Mouse (Mus musculus): Measurements from ENCODE around the gene Med7. TPM values are rescaled to one million over a fixed set of nuclear protein-coding genes. Genes with fewer than 3 reads are reported as not detected.
A peak's percentile ranks its signal among the peaks of the same experiment; 100 is the strongest.

Gene Med7
- polyA plus RNA-seq, 2 experiments: 26.9 to 55.8 TPM

- no peaks in the 10 kb centered on the region for H3K27me3 ChIP-seq (ENCODE audit: control insufficient read depth, insufficient read depth, low read length)
- no peaks in the 10 kb centered on the region for H3K36me3 ChIP-seq (replicated peaks; ENCODE audit: control insufficient read depth, insufficient read depth, low read depth)
- TF ChIP-seq EP300 (IDR thresholded peaks at IDR 0.05; ENCODE audit: low read depth): no peak
- DNase-seq (ENCODE audit: low read depth in 3 of 3, low spot score in 3 of 3) (no peak), ATAC-seq (ENCODE audit: insufficient read depth) (no peak)
- H3K27ac ChIP-seq: no peak overlapping the region
- H3K4me1 ChIP-seq (replicated peaks; ENCODE audit: control insufficient read depth in 2 of 2, insufficient read depth in 2 of 2, low read length in 1 of 2): no peaks in the 10 kb centered on the region
- 16% methylated on average over 7 of the region's 7 CpGs for WGBS (ENCODE audit: insufficient replicate concordance)
- no peak overlapping the region for H3K9ac ChIP-seq (replicated peaks)
- H3K4me3 ChIP-seq (ENCODE audit: insufficient read depth in 1 of 2, low read depth in 2 of 2, low read length in 2 of 2): no peak overlapping the region
- no peak overlapping the region for H3K4me2 ChIP-seq (ENCODE audit: low read depth)
- no peaks in the 10 kb centered on the region for H3K9me3 ChIP-seq (ENCODE audit: control insufficient read depth, low read length)
These were observed 43.8 kb downstream of the Med7 start for GRCm38 (mm10) chr11:46480517-46480916.

GRCm38 (mm10) chr11:46488231-46488630, 51.5 kb downstream of the Med7 start:
- DNase-seq (ENCODE audit: low read depth in 3 of 3, low spot score in 3 of 3) (no peak), ATAC-seq (ENCODE audit: insufficient read depth) (no peak)
- H3K27ac ChIP-seq: no peak overlapping the region
- H3K4me1 ChIP-seq (replicated peaks; ENCODE audit: control insufficient read depth in 2 of 2, insufficient read depth in 2 of 2, low read length in 1 of 2): no peaks in the 10 kb centered on the region
- no peak overlapping the region for H3K4me3 ChIP-seq (ENCODE audit: insufficient read depth in 1 of 2, low read depth in 2 of 2, low read length in 2 of 2)
- no peaks in the 10 kb centered on the region for H3K36me3 ChIP-seq (replicated peaks; ENCODE audit: control insufficient read depth, insufficient read depth, low read depth)
- 7% methylated on average over 1 of the region's 1 CpGs for WGBS (ENCODE audit: insufficient replicate concordance)
- H3K4me2 ChIP-seq (ENCODE audit: low read depth): no peak overlapping the region
- no peaks in the 10 kb centered on the region for H3K27me3 ChIP-seq (ENCODE audit: control insufficient read depth, insufficient read depth, low read length)
- no peaks in the 10 kb centered on the region for H3K9me3 ChIP-seq (ENCODE audit: control insufficient read depth, low read length)
- no peak overlapping the region for H3K9ac ChIP-seq (replicated peaks)
- TF ChIP-seq EP300 (IDR thresholded peaks at IDR 0.05; ENCODE audit: low read depth): no peak
- peak; percentile 35; the same call in 1 of the 2 replicates for TF ChIP-seq CTCF (IDR thresholded peaks at IDR 0.05; ENCODE audit: low read depth)

GRCm38 (mm10) chr11:46488650-46489049, 51.9 kb downstream of the Med7 start:
- ATAC-seq (ENCODE audit: insufficient read depth): no peak
- H3K4me3 ChIP-seq (ENCODE audit: insufficient read depth in 1 of 2, low read depth in 2 of 2, low read length in 2 of 2): no peak overlapping the region
- no peaks in the 10 kb centered on the region for H3K36me3 ChIP-seq (replicated peaks; ENCODE audit: control insufficient read depth, insufficient read depth, low read depth)

More at GRCm38 (mm10) chr11:46488650-46489049, 51.9 kb downstream of the Med7 start:
- no peak overlapping the region for H3K4me2 ChIP-seq (ENCODE audit: low read depth)
- H3K27ac ChIP-seq: no peak overlapping the region
- H3K4me1 ChIP-seq (replicated peaks; ENCODE audit: control insufficient read depth in 2 of 2, insufficient read depth in 2 of 2, low read length in 1 of 2): no peaks in the 10 kb centered on the region
- DNase-seq (ENCODE audit: low read depth in 3 of 3, low spot score in 3 of 3): no peak
- H3K9me3 ChIP-seq (ENCODE audit: control insufficient read depth, low read length): no peaks in the 10 kb centered on the region
- no peak overlapping the region for H3K9ac ChIP-seq (replicated peaks)
- no peak for TF ChIP-seq CTCF (IDR thresholded peaks at IDR 0.05; ENCODE audit: low read depth)
- TF ChIP-seq EP300 (IDR thresholded peaks at IDR 0.05; ENCODE audit: low read depth): no peak
- WGBS (ENCODE audit: insufficient replicate concordance): 54% methylated on average over 2 of the region's 2 CpGs
- no peaks in the 10 kb centered on the region for H3K27me3 ChIP-seq (ENCODE audit: control insufficient read depth, insufficient read depth, low read length)

Other genes starting within 250 kb of the Med7 start
- not detected in 2 replicates for gene Fndc9, start 201.4 kb upstream of the Med7 start, polyA plus RNA-seq (2012; rRNA removed)
- gene Fndc9, start 201.4 kb upstream of the Med7 start, polyA plus RNA-seq (2014; fragmentation: Nextera tagmentation; extraction: Ambion mirVana): not detected in 2 replicates
- gene Cyfip2, start 124.1 kb upstream of the Med7 start, polyA plus RNA-seq (2012; rRNA removed): 1.3 and 1.6 TPM in 2 replicates
- gene Cyfip2, start 124.1 kb upstream of the Med7 start, polyA plus RNA-seq (2014; fragmentation: Nextera tagmentation; extraction: Ambion mirVana): 2.6 and 3.1 TPM in 2 replicates
- 0.01 and 0.07 TPM in 2 replicates for gene Itk, start 47.4 kb upstream of the Med7 start, polyA plus RNA-seq (2012; rRNA removed)
- gene Itk, start 47.4 kb upstream of the Med7 start, polyA plus RNA-seq (2014; fragmentation: Nextera tagmentation; extraction: Ambion mirVana): 0.06 TPM in 1 of 2 replicates, not detected in the other
- 0.02 and 0.03 TPM in 2 replicates for gene Fam71b, start 40.4 kb upstream of the Med7 start, polyA plus RNA-seq (2012; rRNA removed)
- gene Fam71b, start 40.4 kb upstream of the Med7 start, polyA plus RNA-seq (2014; fragmentation: Nextera tagmentation; extraction: Ambion mirVana): not detected in 2 replicates
- 0.12 and 0.23 TPM in 2 replicates for gene Havcr2, start 18.0 kb downstream of the Med7 start, polyA plus RNA-seq (2012; rRNA removed)
- 0.10 and 0.33 TPM in 2 replicates for gene Havcr2, start 18.0 kb downstream of the Med7 start, polyA plus RNA-seq (2014; fragmentation: Nextera tagmentation; extraction: Ambion mirVana)
- gene Gm12169, start 87.3 kb downstream of the Med7 start, polyA plus RNA-seq (2012; rRNA removed): not detected in 2 replicates
- not detected in 2 replicates for gene Gm12169, start 87.3 kb downstream of the Med7 start, polyA plus RNA-seq (2014; fragmentation: Nextera tagmentation; extraction: Ambion mirVana)
- gene BC053393, start 134.6 kb downstream of the Med7 start, polyA plus RNA-seq (2012; rRNA removed): 0.02 TPM in 1 of 2 replicates, not detected in the other
- not detected in 2 replicates for gene BC053393, start 134.6 kb downstream of the Med7 start, polyA plus RNA-seq (2014; fragmentation: Nextera tagmentation; extraction: Ambion mirVana)
- not detected in 2 replicates for gene Dppa1, start 192.3 kb downstream of the Med7 start, polyA plus RNA-seq (2012; rRNA removed)
- gene Dppa1, start 192.3 kb downstream of the Med7 start, polyA plus RNA-seq (2014; fragmentation: Nextera tagmentation; extraction: Ambion mirVana): not detected in 2 replicates